Mouse (Mus musculus) left cerebral cortex, postnatal 4 days (tissue): ENCODE data around the gene Mad2l2. TPM values are rescaled to one million over a fixed set of nuclear protein-coding genes. Genes with fewer than 3 reads are reported as not detected.
"Not testable (repeated sequence)": the region's sequence is repeated elsewhere in the genome, so short reads cannot be mapped to it uniquely, and the experiment has no call there.

Experiments used
- DNase-seq: peaks from one replicate; pipeline ENCODE4 v3.0.0-alpha.2; 2022
- intact Hi-C: fragments of 180-260 bp; cut with DNase I; formaldehyde crosslinking; loops from one replicate; pipeline ENCODE4 v1.15.1; 2025
- microRNA-seq: library from miRNA; unstranded; fragments of <30 nt; microRNA quantifications from one replicate; pipeline ENCODE4 v1.2.0, GENCODE M21; 2022
- total RNA-seq, 2 experiments: library from RNA; stranded (reverse); gene quantifications; 2 replicates each; pipeline ENCODE4 v1.2.3; 2021

Mad2l2 gene
- total RNA-seq, 2 experiments from 2014 or later, result 53.0 to 55.4 TPM

DNA sequence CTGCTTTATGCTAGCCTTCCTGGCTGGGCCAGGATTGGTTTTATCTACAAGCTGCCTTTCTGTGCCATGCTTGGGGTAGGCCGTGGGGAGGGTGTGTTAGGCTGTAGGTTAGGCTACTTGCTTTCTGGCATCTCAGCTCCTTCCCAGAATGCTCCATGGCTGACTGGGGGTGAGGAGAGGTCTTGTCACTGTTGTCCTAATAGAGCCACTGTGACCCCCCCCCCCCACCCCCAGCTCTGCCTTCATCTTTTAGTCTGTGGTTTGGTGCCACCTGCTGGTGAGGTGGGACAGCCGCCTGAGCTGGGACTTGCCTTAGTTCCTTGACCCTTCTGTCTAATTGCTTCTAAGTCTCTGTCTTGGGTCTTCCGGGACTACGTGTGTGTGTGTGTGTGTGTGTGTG lies 36.8 kb downstream of the Mad2l2 start:
- intact Hi-C loops, result no loop called here
- DNase-seq, result peak; percentile 82

DNA sequence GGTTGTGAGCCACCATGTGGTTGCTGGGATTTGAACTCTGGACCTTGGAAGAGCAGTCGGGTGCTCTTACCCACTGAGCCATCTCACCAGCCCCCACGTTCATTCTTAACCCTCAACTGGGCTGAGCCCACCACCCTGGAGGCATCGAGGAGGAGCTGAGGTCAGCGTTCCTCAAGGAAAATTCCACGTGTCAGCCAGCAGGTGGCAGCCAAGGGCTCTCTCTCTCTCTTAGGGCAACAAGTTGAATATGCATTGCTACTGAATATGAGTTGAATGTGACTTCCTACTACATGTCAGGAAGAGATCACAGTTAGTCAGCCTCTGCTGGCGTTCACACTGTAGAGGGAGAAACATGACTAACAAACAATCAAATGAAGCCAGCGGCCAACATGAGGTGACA lies 38.1 kb downstream of the Mad2l2 start:
- intact Hi-C loops, result no loop called here
- peak; percentile 77 for DNase-seq

DNA sequence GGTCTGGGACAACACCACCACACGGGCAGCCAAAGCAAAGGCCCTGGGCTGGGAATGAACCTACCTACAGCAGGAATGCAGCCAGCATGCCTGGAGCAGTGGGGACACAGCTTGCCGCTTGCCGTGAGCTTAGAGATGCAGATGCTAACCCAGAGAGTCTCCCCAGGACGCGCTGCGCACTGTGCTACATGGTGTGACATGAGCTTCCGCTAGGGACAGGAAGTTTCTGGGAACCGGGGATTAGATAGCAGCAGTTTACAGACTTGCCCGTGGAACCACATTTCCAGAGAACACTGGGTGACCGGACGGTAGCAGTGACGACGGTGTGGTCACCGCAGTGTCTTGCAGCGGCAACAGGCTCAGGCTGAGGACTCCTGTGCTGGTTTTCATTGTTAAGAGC lies 39.4 kb downstream of the Mad2l2 start:
- intact Hi-C loops, result no loop called here
- no peak for DNase-seq

DNA sequence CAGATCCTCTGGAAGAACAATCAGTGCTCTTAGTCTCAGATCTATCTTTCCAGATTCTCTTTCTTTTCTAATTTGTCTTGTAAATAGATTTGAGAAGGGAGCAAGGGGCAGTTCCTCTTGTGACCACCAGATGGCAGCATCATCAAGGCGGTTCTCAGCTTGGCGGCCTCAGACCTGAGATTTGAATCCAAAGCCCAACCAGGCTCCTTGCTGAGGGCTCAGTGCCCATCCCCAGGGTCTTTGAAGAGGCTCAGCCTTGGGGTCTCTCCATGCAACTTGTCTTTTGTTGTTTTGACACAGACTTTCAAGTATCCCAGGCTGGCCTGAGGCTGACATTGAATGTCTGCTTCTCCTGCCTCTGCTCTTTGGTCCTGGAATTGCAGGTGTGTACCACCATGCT lies 40.7 kb downstream of the Mad2l2 start:
- peak; percentile 51 for DNase-seq
- intact Hi-C loops, result loop anchor here (2.0 kb wide), 1 partner anchor 264 kb away; no protein-coding TSS in a partner anchor

DNA sequence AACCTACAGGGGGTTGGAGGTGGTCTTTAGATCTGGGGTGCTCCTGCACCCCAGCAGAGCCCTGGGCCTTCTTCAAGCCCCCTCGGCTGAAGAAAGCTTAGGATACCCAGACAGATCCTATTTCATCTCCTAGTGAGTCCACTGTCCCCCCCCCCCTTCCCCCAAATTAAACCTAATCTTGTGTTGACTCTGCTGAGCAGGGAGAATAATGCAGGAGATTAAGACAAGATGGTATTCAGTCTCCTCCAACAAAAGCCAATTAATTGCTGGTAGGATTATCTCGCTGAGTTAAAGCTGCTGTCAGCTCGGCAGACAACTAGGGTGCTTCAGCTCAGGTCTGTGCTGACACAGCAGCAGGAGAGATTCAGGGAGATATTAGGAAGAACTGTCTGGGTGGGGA lies 41.1 kb downstream of the Mad2l2 start:
- no peak for DNase-seq

DNA sequence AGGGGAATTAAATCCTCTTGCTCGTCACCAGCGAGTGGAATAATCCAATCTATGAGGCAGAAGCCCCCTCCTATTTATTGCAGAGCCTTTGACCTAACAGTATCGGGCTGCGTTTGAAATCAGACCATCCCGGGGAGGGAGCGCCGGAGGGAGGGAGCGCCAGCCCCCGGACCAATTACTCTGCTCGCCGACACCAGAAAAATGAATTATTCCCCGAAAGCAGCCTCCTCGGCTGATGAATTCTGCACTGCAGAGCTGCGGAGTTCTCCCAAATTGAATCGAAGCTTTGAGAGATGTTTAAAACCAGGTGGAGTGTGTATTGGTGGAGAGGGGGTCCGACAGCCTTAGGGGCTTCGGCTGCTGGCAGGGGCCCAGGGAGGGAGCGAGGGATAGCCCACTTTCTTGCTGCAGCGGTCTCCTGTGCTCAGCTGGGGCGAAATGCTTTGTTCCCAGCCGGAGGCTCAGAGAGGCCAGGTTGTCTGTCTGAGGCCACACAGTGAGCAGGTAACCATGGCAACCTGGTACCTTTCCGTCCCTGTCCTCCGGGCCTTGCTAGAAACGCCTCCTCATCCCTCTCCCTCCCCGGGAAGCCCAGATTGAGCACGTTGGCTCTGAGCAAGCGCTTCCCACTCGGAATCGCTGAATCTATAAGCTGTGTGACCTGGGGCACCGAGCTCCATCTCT lies 43.8 kb downstream of the Mad2l2 start:
- intact Hi-C loops, result loop anchor here (2.0 kb wide), 1 partner anchor 113 kb away; the partner anchor contains the start of gene Disp3
- DNase-seq, result peak; percentile 45

More for the DNA sequence above, 41.1 kb downstream of the Mad2l2 start:
- intact Hi-C loops, result loop anchor here (2.0 kb wide), 1 partner anchor 264 kb away; no protein-coding TSS in a partner anchor

DNA sequence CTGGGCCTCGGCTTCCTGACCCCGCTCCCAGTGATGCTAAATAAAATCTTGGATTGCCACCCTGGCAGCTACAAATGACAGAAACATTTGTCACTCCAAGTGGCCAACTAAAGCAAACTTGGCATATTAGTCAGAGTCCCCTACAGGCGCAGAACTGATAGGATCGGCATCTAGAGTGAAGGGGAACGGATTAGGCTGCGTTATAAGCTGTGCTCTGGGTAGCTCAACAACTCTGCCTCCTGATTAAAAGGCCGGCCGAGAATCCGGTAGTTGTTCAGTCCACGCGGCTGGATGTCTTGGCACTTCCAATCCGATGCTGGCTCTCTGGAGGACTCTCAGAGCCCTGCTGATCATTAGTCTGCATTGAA lies 44.3 kb downstream of the Mad2l2 start:
- intact Hi-C loops, result loop anchor here (2.0 kb wide), 1 partner anchor 112 kb away; the partner anchor contains the start of gene Disp3
- DNase-seq, result no peak

DNA sequence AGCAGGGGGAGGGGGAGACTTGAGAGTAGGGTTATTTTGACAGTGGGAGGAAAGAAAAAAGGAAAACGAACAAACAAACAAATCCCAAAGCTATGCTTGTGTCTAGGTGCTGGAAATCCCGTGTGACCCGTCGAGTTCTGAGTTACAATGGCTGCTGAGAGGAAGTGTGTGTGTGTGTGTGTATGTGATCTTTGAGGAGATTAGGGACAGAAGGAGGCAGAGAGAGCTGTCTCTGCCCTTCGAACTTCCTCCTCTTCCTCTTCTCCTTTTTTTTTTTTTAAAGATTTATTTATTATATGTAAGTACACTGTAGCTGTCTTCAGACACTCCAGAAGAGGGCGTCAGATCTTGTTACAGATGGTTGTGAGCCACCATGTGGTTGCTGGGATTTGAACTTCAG lies 46.4 kb downstream of the Mad2l2 start:
- intact Hi-C loops, DNase-seq: not testable (repeated sequence)

DNA sequence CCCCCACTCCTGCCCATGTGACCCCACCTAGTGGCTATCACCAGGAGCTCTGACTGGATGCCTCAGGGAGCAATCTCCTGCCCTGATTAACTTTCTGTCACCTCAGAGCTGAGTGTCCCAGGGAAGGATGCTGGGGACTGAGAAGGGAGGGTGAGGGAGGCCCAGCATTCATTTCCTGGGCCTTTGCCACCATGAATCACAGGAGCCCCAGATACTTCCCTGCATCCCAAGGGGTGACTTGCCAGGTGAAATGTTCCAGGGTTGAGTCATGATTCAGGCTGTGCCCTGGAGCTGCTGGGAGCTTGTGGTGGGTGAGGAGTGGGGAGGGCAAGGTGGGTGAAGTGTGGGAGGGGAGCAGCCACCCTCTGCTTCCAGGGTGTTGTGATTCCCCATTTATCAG lies 47.5 kb downstream of the Mad2l2 start:
- intact Hi-C loops, result no loop called here
- no peak for DNase-seq

DNA sequence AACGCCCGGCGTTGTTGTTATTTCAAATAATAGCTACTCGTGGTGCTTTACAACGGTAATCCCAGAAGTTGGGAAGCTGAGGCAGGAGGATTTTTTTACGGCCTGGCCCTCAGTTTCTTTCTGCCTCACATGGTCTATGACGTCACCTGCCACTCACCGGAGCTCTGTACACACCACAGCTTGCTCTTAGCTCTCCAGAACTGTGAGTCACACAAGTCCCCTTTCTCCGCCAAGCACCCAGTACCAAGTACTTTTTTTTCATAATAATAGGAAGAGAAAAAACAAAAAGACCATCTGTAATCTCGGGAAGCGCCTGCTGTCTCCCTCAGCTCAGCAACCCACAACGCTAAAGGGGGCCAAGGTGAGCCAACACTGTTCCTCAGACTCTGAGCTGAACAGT lies 51.3 kb downstream of the Mad2l2 start:
- DNase-seq, result no peak
- intact Hi-C loops, result no loop called here

DNA sequence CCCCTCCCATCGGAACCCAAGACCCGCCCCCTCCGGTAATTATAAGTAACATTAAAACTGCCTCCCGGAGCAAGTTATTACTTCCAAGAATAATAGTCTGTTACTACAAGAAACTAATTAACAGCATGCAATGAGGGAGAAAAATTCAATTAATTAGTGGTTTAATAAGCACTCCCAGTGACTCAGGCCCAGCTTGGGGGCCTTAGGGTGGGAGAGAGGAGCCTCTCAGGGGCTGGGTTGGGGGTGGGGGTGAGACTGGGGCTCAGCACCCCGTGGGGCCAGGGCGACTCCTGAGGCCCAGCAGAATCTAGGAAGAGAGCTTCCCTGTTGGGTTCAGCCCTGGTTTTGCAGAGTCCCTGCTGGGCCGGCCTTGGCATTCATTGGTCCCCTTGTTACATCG lies 52.2 kb downstream of the Mad2l2 start:
- DNase-seq, result no peak
- intact Hi-C loops, result no loop called here

DNA sequence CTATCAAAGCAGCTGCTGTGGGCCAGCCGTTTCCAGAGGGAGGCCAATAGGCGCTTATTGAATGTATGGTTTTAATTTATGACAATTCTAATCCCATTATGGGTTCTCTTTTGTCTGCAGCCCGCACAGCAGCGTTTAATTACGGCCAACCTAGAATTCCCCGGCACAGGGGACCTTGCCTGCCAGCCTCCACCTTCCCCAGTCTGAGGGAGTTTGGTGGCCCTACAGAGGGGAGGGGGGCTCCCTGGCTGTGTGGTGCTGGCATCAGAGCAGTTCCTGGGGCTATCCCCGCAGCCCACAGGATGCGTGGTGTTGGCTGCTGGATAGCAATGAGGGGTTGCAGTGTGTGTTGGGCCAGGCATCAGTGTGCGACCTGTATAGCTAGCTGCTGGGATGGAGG lies 54.4 kb downstream of the Mad2l2 start:
- intact Hi-C loops, result no loop called here
- DNase-seq, result no peak

DNA sequence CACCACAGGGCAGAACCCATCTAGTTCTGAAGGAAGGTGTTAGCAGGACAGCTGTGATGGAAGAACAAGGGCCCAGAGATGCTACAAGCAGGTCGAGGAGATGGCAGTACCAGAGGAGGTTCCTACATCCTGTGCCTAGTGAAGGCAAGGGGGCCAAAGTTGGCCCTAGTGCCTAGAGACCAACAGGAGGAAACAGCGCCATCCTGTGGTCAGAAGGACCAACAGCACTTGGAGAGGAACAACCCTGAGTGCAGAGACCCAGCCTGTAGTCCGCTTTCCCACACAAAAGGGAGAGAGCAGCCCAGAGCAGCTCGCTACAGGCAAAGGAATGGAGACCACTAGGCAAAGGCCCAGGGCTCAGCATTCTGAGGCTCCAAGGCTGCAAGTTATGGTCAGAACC lies 55.6 kb downstream of the Mad2l2 start:
- intact Hi-C loops, result no loop called here
- DNase-seq, result no peak

DNA sequence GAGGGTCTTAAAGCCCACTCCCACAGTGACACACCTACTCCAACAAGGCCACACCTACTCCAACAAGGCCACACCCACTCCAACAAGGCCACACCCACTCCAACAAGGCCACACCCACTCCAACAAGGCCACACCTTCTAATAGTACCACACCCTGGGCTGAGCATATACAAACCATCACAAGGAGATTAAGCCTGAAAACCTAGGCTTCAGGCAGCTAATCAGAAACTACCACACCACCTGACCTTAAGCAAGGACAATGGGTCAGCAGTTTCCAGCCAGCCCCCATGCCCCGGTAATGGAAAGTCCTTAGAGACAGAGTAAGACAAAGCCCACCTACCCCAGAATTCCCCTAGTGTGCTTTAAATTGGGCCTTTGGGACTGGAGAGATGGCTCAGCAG lies 58.6 kb downstream of the Mad2l2 start:
- intact Hi-C loops, DNase-seq: not testable (repeated sequence)

DNA sequence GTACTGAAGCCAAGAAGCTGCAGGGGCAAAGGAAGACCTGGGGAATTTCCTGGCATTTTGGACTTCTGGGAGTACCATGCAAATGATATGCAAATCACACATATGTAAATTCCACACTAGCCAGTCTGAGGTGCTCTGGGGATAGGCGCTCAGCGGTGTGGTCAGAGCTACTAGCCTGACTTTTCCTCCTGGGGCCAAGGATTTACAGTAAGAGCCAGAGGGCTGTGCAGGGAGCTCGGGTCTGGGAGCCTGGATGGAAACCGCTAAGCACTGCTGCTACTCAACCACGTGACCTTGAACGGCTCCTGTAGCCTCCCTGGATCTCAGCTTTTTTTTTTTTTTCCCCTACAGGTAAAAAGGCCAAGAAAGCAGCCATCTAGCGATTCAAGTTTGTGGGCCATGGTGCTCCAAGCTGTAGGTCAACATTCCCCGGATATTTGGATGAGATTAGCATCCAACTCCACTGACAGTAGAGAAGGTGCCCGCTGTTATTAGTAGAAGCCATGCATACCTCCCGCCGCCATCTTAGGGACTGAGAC lies 62.6 kb downstream of the Mad2l2 start:
- DNase-seq, result no peak
- intact Hi-C loops, result no loop called here

DNA sequence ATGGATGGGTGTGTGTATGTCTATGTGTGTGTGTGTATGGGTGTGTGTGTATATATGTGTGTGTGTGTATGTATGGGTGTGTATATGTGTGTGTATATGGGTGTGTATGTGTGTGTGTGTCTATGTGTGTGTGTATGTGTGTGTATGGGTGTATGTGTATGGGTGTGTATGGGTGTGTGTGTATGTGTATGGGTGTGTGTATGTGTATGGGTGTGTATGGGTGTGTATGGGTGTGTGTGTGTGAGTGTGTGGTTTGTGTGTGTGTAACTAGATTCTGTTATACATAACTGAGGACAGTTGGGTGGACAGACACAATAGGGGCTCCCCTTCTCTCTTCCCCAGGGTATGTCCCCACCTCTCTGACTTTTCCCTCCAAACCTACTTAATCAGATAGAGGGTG lies 64.2 kb downstream of the Mad2l2 start:
- DNase-seq, result no peak
- intact Hi-C loops, result no loop called here

Small RNA genes lying within 50 kb of the gene (microRNA-seq; reads per million reads assigned to microRNA genes)
- not detected for gene Mir7022

Other genes starting within 250 kb of the Mad2l2 start
- gene Mfn2, start 225.7 kb upstream of the Mad2l2 start, total RNA-seq, result 100 to 1,000 TPM; 134 to 155 TPM
- gene Plod1, start 193.6 kb upstream of the Mad2l2 start, total RNA-seq, result 10 to 100 TPM; 15.2 to 16.0 TPM
- gene 2510039O18Rik, start 189.5 kb upstream of the Mad2l2 start, total RNA-seq, result 10 to 100 TPM; 31.0 to 31.7 TPM
- not detected for gene Nppb, start 144.6 kb upstream of the Mad2l2 start, total RNA-seq
- under 1 TPM; 0.42 to 0.62 TPM for gene Nppa, start 129.7 kb upstream of the Mad2l2 start, total RNA-seq
- 10 to 100 TPM; 86.1 to 86.6 TPM for gene Clcn6, start 91.6 kb upstream of the Mad2l2 start, total RNA-seq
- gene Mthfr, start 91.3 kb upstream of the Mad2l2 start, total RNA-seq, result 10 to 100 TPM; 17.5 to 18.4 TPM
- gene Agtrap, start 42.4 kb upstream of the Mad2l2 start, total RNA-seq, result 1 to 10 TPM; 4.2 to 4.6 TPM
- 10 to 100 TPM; 41.9 to 46.4 TPM for gene Draxin, start 314 bp downstream of the Mad2l2 start, total RNA-seq
- 10 to 100 TPM; 21.2 to 21.8 TPM for gene Fbxo6, start 21.8 kb downstream of the Mad2l2 start, total RNA-seq
- gene Fbxo44, start 30.1 kb downstream of the Mad2l2 start, total RNA-seq, result 10 to 100 TPM; 56.2 to 66.9 TPM
- 10 to 100 TPM; 10.7 to 13.4 TPM for gene Fbxo2, start 30.2 kb downstream of the Mad2l2 start, total RNA-seq
- gene Disp3, start 157.6 kb downstream of the Mad2l2 start, total RNA-seq, result 10 to 100 TPM; 12.9 to 18.3 TPM